Mouse (Mus musculus) myocyte (in vitro differentiated cells): ENCODE measurements around the gene Micu2. TPM values are rescaled to one million over a fixed set of nuclear protein-coding genes. Genes with fewer than 3 reads are reported as not detected.
A peak's percentile ranks its signal among the peaks of the same experiment; 100 is the strongest.

ENCODE experiments used
- H3K27me3 ChIP-seq: one replicate; pipeline ENCODE4 v1.6.1; 2011; ENCODE audit not compliant: control insufficient read depth, insufficient read depth, insufficient read length
- H3K36me3 ChIP-seq: one replicate; pipeline ENCODE4 v1.6.1; 2011; ENCODE audit not compliant: control insufficient read depth, insufficient read depth
- H3K4me2 ChIP-seq: one replicate; pipeline ENCODE4 v1.6.1; 2011; ENCODE audit warnings: low read depth, control low read depth
- H3K4me3 ChIP-seq: one replicate; pipeline ENCODE4 v1.5.1; 2011; ENCODE audit warnings: mild to moderate bottlenecking, control low read depth, moderate library complexity
- H3K79me2 ChIP-seq: one replicate; pipeline ENCODE4 v1.6.1; 2011; ENCODE audit not compliant: control insufficient read depth, insufficient read depth
- H3ac ChIP-seq: one replicate; pipeline ENCODE4 v1.6.1; 2011; ENCODE audit not compliant: control insufficient read depth, insufficient read length
- CEBPB ChIP-seq: IDR thresholded peaks from 2 replicates; pipeline ENCODE4 v1.6.1; 2011; ENCODE audit warnings: mild to moderate bottlenecking, moderate library complexity; ENCODE audit not compliant: poor library complexity, insufficient read depth, severe bottlenecking
- E2F4 ChIP-seq: IDR thresholded peaks from one replicate; pipeline ENCODE4 v1.6.1; 2011; ENCODE audit warnings: mild to moderate bottlenecking, control low read depth, moderate library complexity; ENCODE audit not compliant: insufficient read depth
- MAX ChIP-seq: IDR thresholded peaks from one replicate; pipeline ENCODE4 v1.6.1; 2011; ENCODE audit warnings: low read depth, mild to moderate bottlenecking, control low read depth
- MYOD1 ChIP-seq, 3 experiments: IDR thresholded peaks; one replicate each; pipeline ENCODE4 v1.6.1; 2011; ENCODE audit warnings: control low read depth in 2 of 3, low read depth in 2 of 3, mild to moderate bottlenecking in 2 of 3, moderate library complexity in 1 of 3; ENCODE audit not compliant: insufficient read length in 2 of 3, control insufficient read depth in 1 of 3
- MYOG ChIP-seq, 3 experiments: IDR thresholded peaks; one replicate each; pipeline ENCODE4 v1.6.1; 2011; ENCODE audit warnings: control low read depth in 2 of 3, low read depth in 2 of 3, mild to moderate bottlenecking in 2 of 3; ENCODE audit not compliant: insufficient read length in 2 of 3, control insufficient read depth in 1 of 3, insufficient read depth in 1 of 3
- POLR2A ChIP-seq: IDR thresholded peaks from one replicate; pipeline ENCODE4 v1.6.1; 2011; ENCODE audit warnings: low read depth, mild to moderate bottlenecking, control low read depth, moderate library complexity; ENCODE audit not compliant: insufficient read length
- POLR2AphosphoS2 ChIP-seq: IDR thresholded peaks from one replicate; pipeline ENCODE4 v1.6.1; 2011; ENCODE audit warnings: low read depth, control low read depth; ENCODE audit not compliant: insufficient read length
- REST ChIP-seq: IDR thresholded peaks from one replicate; pipeline ENCODE4 v1.6.1; 2011; ENCODE audit warnings: mild to moderate bottlenecking, control low read depth, moderate library complexity; ENCODE audit not compliant: insufficient read depth, insufficient read length
- SRF ChIP-seq: IDR thresholded peaks from one replicate; pipeline ENCODE4 v1.6.1; 2011; ENCODE audit warnings: low read depth; ENCODE audit not compliant: control insufficient read depth, insufficient read length
- TCF12 ChIP-seq: IDR thresholded peaks from one replicate; pipeline ENCODE4 v1.6.1; 2011; ENCODE audit warnings: mild to moderate bottlenecking, control low read depth; ENCODE audit not compliant: poor library complexity, insufficient read depth, severe bottlenecking
- TCF3 ChIP-seq: IDR thresholded peaks from one replicate; pipeline ENCODE4 v1.6.1; 2011; ENCODE audit warnings: low read depth, control low read depth; ENCODE audit not compliant: insufficient read length
- USF1 ChIP-seq: IDR thresholded peaks from one replicate; pipeline ENCODE4 v1.6.1; 2011; ENCODE audit warnings: low read depth, mild to moderate bottlenecking, control low read depth, moderate library complexity
- polyA plus RNA-seq: library from polyadenylated mRNA; unstranded; fragments of >200 nt; fragmentation: generic; extraction: Trizol; gene quantifications from one replicate; pipeline ENCODE4 v1.2.1, GENCODE M21; 2012; ENCODE audit warnings: missing spikeins

Gene Micu2
- polyA plus RNA-seq, 1 experiment: 48.2 TPM

DNA sequence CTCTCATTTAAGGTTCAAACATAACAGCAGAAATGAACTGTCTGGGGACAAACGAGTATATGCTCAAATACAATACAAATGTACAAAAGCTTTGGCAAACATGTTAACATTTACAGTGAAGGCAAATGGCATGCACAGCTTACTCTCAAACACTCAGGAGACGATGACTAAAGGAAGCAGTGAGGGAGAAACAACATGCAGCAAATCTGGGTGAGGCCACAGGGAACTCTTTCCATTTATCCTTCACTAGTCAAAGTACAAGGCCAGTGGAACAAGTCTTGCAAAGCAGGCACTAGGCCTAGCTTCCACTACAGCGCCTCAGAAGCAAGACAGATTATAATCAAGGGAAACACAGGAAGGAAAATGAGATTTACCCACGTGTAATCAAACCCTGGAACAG, 116.3 kb downstream of the Micu2 start:
- Histone ChIP-seq H3K4me2 (no peak overlapping the region), H3ac (no peak overlapping the region), H3K27me3 (no peaks in the 10 kb centered on the region), H3K4me3 (no peak overlapping the region), H3K79me2 (peaks cover 78% of the 10 kb centered on the region), H3K36me3 (no peaks in the 10 kb centered on the region)
- TF ChIP-seq TCF3: no peak
- no peak for TF ChIP-seq USF1
- no peak for TF ChIP-seq SRF
- TF ChIP-seq MAX: no peak
- TF ChIP-seq REST: no peak
- TF ChIP-seq CEBPB: no peak
- TF ChIP-seq MYOG (IDR thresholded peaks at IDR 0.05; ENCODE audit: control insufficient read depth in 1 of 3, insufficient read depth in 1 of 3, insufficient read length in 2 of 3, low read depth in 2 of 3): no peak
- TF ChIP-seq POLR2A: no peak
- no peak for TF ChIP-seq E2F4
- TF ChIP-seq POLR2AphosphoS2: no peak

DNA sequence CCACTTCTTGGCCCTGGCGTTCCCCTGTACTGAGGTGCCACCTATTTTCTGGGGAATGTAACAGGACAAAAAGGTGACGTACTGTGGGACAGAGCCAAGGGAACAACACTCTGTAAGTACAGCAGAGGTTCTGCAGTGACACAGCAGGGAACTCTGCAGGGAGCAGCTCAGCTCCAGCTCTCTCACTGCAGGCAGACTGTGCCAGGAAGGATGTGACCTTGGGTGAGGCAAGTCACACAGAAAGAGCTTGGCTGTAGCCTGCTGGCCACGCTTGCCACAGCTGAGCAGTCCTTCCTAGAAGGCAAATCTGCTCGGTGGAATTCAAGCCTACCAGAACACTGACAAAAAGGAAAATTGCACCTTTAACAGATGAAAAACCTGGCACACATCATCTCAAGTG, 117.3 kb downstream of the Micu2 start:
- Histone ChIP-seq H3ac (no peak overlapping the region), H3K4me3 (no peak overlapping the region), H3K36me3 (no peaks in the 10 kb centered on the region), H3K79me2 (peaks cover 69% of the 10 kb centered on the region), H3K27me3 (no peaks in the 10 kb centered on the region), H3K4me2 (no peak overlapping the region)
- TF ChIP-seq TCF3 (no peak), REST (no peak), MYOG (IDR thresholded peaks at IDR 0.05; ENCODE audit: control insufficient read depth in 1 of 3, insufficient read depth in 1 of 3, insufficient read length in 2 of 3, low read depth in 2 of 3) (peak in 1 of 3 experiments; percentile 34), POLR2A (no peak), MAX (no peak), MYOD1 (IDR thresholded peaks at IDR 0.05; ENCODE audit: control insufficient read depth in 1 of 3, insufficient read length in 2 of 3, low read depth in 2 of 3) (no peak)

GRCm38 (mm10) chr14:57881074-57881473, 118.0 kb downstream of the Micu2 start:
- Histone ChIP-seq H3K4me2 (no peak overlapping the region), H3K79me2 (peaks cover 62% of the 10 kb centered on the region), H3K27me3 (no peaks in the 10 kb centered on the region), H3K4me3 (no peak overlapping the region), H3ac (no peak overlapping the region), H3K36me3 (no peaks in the 10 kb centered on the region)
- TF ChIP-seq MAX: no peak
- no peak for TF ChIP-seq SRF
- no peak for TF ChIP-seq CEBPB
- TF ChIP-seq MYOD1 (IDR thresholded peaks at IDR 0.05; ENCODE audit: control insufficient read depth in 1 of 3, insufficient read length in 2 of 3, low read depth in 2 of 3): no peak
- TF ChIP-seq TCF12: no peak
- no peak for TF ChIP-seq MYOG (IDR thresholded peaks at IDR 0.05; ENCODE audit: control insufficient read depth in 1 of 3, insufficient read depth in 1 of 3, insufficient read length in 2 of 3, low read depth in 2 of 3)
- TF ChIP-seq REST: no peak
- TF ChIP-seq E2F4: no peak
- TF ChIP-seq TCF3: no peak
- no peak for TF ChIP-seq POLR2AphosphoS2
- no peak for TF ChIP-seq POLR2A
- no peak for TF ChIP-seq USF1

GRCm38 (mm10) chr14:57877921-57878320, 121.1 kb downstream of the Micu2 start:
- H3K27me3 ChIP-seq: no peaks in the 10 kb centered on the region
- H3ac ChIP-seq: no peak overlapping the region
- H3K36me3 ChIP-seq: peaks cover 5% of the 10 kb centered on the region
- no peak overlapping the region for H3K4me2 ChIP-seq
- no peak overlapping the region for H3K4me3 ChIP-seq
- H3K79me2 ChIP-seq: peaks cover 37% of the 10 kb centered on the region
- TF ChIP-seq POLR2A: no peak
- TF ChIP-seq TCF3: no peak
- TF ChIP-seq POLR2AphosphoS2: no peak
- TF ChIP-seq REST: no peak
- TF ChIP-seq SRF: no peak
- no peak for TF ChIP-seq USF1
- no peak for TF ChIP-seq MYOG (IDR thresholded peaks at IDR 0.05; ENCODE audit: control insufficient read depth in 1 of 3, insufficient read depth in 1 of 3, insufficient read length in 2 of 3, low read depth in 2 of 3)
- no peak for TF ChIP-seq MYOD1 (IDR thresholded peaks at IDR 0.05; ENCODE audit: control insufficient read depth in 1 of 3, insufficient read length in 2 of 3, low read depth in 2 of 3)
- TF ChIP-seq TCF12: no peak
- no peak for TF ChIP-seq MAX
- TF ChIP-seq CEBPB: no peak
- TF ChIP-seq E2F4: no peak

GRCm38 (mm10) chr14:57866676-57867276, 132.3 kb downstream of the Micu2 start:
- Histone ChIP-seq H3K36me3 (peaks cover 11% of the 10 kb centered on the region), H3ac (no peak overlapping the region), H3K4me2 (no peak overlapping the region), H3K79me2 (no peaks in the 10 kb centered on the region), H3K27me3 (no peaks in the 10 kb centered on the region), H3K4me3 (no peak overlapping the region)
- no peak for TF ChIP-seq TCF3
- no peak for TF ChIP-seq POLR2AphosphoS2
- TF ChIP-seq TCF12: no peak
- no peak for TF ChIP-seq SRF
- TF ChIP-seq MYOG (IDR thresholded peaks at IDR 0.05; ENCODE audit: control insufficient read depth in 1 of 3, insufficient read depth in 1 of 3, insufficient read length in 2 of 3, low read depth in 2 of 3): no peak
- no peak for TF ChIP-seq E2F4
- TF ChIP-seq USF1: no peak
- TF ChIP-seq MYOD1 (IDR thresholded peaks at IDR 0.05; ENCODE audit: control insufficient read depth in 1 of 3, insufficient read length in 2 of 3, low read depth in 2 of 3): no peak
- TF ChIP-seq MAX: no peak
- no peak for TF ChIP-seq POLR2A
- no peak for TF ChIP-seq REST
- TF ChIP-seq CEBPB: no peak
